In the genomic region with DNA sequence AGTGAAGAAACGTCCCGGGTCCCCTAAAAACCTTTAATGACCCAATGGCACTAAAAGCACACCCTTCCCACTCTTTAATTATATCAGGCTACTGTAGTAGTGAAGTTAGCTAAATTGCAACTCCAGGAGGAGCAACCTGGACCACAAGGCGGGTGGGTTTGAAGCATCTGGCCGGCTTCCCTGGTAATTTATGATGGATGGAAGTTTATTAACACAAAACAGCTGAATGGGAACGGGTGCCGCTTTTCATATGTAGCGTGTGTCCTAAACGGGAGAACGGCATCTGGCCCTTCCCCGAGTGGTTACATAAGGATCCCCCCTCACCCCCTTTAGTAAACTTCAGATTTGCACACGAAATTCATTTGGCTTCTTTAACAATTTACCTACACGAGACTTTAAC, we compare ENCODE assay signal across 17 mouse cellular contexts.
DNase-seq lines count a peak whose midpoint lies in the region; ATAC-seq and TF ChIP-seq lines count a peak whose summit lies in the region.
"Had no signal": no experiment of that assay in that cellular context is flagged by ENCODE, and none has a peak within 500 bp of the region (broad histone marks: within the 10 kb centered on the region; RNA-seq: fewer than 3 reads in every experiment).

No protein-coding gene starts in this region.

- H3K4me1 ChIP-seq in forebrain, embryonic 15.5 days, result peaks cover 7% of the 10 kb centered on the region
- 0 out of 2 replicates have a peak, but pooled peaks cover 3% of the 10 kb centered on the region for H3K4me1 ChIP-seq in forebrain, postnatal 0 days (ENCODE audit: insufficient read depth)
- peaks cover 12% of the 10 kb centered on the region for H3K4me1 ChIP-seq in neural tube, embryonic 15.5 days
- H3K4me1 ChIP-seq: megakaryocyte, embryonic 14.5 days had no signal

- no peak for DNase-seq in forebrain, postnatal 0 days
- no peak for DNase-seq in neural tube, embryonic 10.5 days (ENCODE audit: extremely low spot score, low spot score)
- peak; percentile 24 for DNase-seq in layer of hippocampus, adult 9-11 months
- DNase-seq in gastrocnemius, adult 8-10 months (ENCODE audit: low spot score in 2 of 2), result no peak
- no peak for DNase-seq in gastrocnemius, postnatal 4 days (ENCODE audit: low spot score in 2 of 2)
- DNase-seq: B cell, adult 2 months; gastrocnemius, postnatal 10 days; heart, postnatal 14 days had no signal

- no peak for TF ChIP-seq CTCF in forebrain, postnatal 0 days (IDR thresholded peaks at IDR 0.05; ENCODE audit: low read depth)

- no peak overlapping the region for H3K27ac ChIP-seq in forebrain, embryonic 15.5 days (replicated peaks)
- H3K27ac ChIP-seq in forebrain, postnatal 0 days (ENCODE audit: low read depth, low read length), result no peak overlapping the region
- H3K27ac ChIP-seq in neural tube, embryonic 15.5 days (replicated peaks), result no peak overlapping the region
- H3K27ac ChIP-seq: kidney, embryonic 15.5 days; liver, embryonic 14.5 days had no signal

- H3K27me3 ChIP-seq in forebrain, embryonic 15.5 days, result no peaks in the 10 kb centered on the region
- no peaks in the 10 kb centered on the region for H3K27me3 ChIP-seq in forebrain, postnatal 0 days (ENCODE audit: insufficient read depth, low read length)
- H3K27me3 ChIP-seq in neural tube, embryonic 15.5 days (replicated peaks), result no peaks in the 10 kb centered on the region
- H3K27me3 ChIP-seq: kidney, embryonic 15.5 days; megakaryocyte, embryonic 14.5 days; Patski had no signal

- 22% methylated on average over 12 of the region's 12 CpGs for WGBS in forebrain, embryonic 15.5 days
- WGBS in forebrain, postnatal 0 days, result 24% methylated on average over 12 of the region's 12 CpGs
- 20% methylated on average over 12 of the region's 12 CpGs for WGBS in neural tube, embryonic 15.5 days

- H3K4me2 ChIP-seq in forebrain, embryonic 15.5 days (replicated peaks), result peak overlapping the region; percentile 7; the same call in 1 of the 2 replicates
- no peak overlapping the region for H3K4me2 ChIP-seq in forebrain, postnatal 0 days (ENCODE audit: low read depth)
- peak overlapping the region; percentile 21; the same call in 1 of the 2 replicates for H3K4me2 ChIP-seq in neural tube, embryonic 15.5 days
- H3K4me2 ChIP-seq: kidney, embryonic 15.5 days had no signal

- no peak overlapping the region for H3K9ac ChIP-seq in forebrain, embryonic 15.5 days (replicated peaks)
- no peak overlapping the region for H3K9ac ChIP-seq in forebrain, postnatal 0 days
- H3K9ac ChIP-seq in neural tube, embryonic 15.5 days (replicated peaks), result no peak overlapping the region
- H3K9ac ChIP-seq: kidney, embryonic 15.5 days; liver, embryonic 14.5 days had no signal

- ATAC-seq in forebrain, embryonic 15.5 days (replicated peaks), result no peak
- no peak for ATAC-seq in forebrain, postnatal 0 days
- ATAC-seq in neural tube, embryonic 15.5 days (ENCODE audit: low FRiP score), result no peak
- no peak for ATAC-seq in megakaryocyte progenitor cell, adult 5-6 weeks (replicated peaks; ENCODE audit: poor library complexity)
- ATAC-seq: hindbrain, embryonic 16.5 days; lung, postnatal 0 days; Patski had no signal

- H3K36me3 ChIP-seq in forebrain, embryonic 15.5 days, result no peaks in the 10 kb centered on the region
- H3K36me3 ChIP-seq in forebrain, postnatal 0 days (ENCODE audit: insufficient read depth), result no peaks in the 10 kb centered on the region
- H3K36me3 ChIP-seq in neural tube, embryonic 15.5 days, result no peaks in the 10 kb centered on the region
- H3K36me3 ChIP-seq: kidney, embryonic 15.5 days had no signal

- no peaks in the 10 kb centered on the region for H3K9me3 ChIP-seq in forebrain, embryonic 15.5 days
- H3K9me3 ChIP-seq in forebrain, postnatal 0 days (ENCODE audit: low read length), result no peaks in the 10 kb centered on the region
- no peaks in the 10 kb centered on the region for H3K9me3 ChIP-seq in neural tube, embryonic 15.5 days (replicated peaks)
- H3K9me3 ChIP-seq: kidney, embryonic 15.5 days had no signal

- H3K4me3 ChIP-seq in forebrain, embryonic 15.5 days, result no peak overlapping the region
- H3K4me3 ChIP-seq in forebrain, postnatal 0 days (ENCODE audit: low read depth, low read length), result no peak overlapping the region
- H3K4me3 ChIP-seq in neural tube, embryonic 15.5 days (replicated peaks), result no peak overlapping the region
- H3K4me3 ChIP-seq: kidney, embryonic 15.5 days; megakaryocyte, embryonic 14.5 days had no signal
